Mouse (Mus musculus) cerebellum, adult 2 months (tissue): ENCODE data around the gene Spp1. TPM values are rescaled to one million over a fixed set of nuclear protein-coding genes. Genes with fewer than 3 reads are reported as not detected.

Experiments used
- DNase-seq, 2 experiments: peaks; one replicate each; pipeline ENCODE4 v3.0.0; 2021
- H3K27ac ChIP-seq: fragments of 200-500 bp; 2 replicates; pipeline ENCODE4 v1.5.1; 2012; ENCODE audit warnings: low read length, control low read depth, inconsistent platforms; ENCODE audit not compliant: insufficient read depth
- H3K27me3 ChIP-seq: fragments of 200-500 bp; 2 replicates; pipeline ENCODE4 v1.6.1; 2012; ENCODE audit warnings: inconsistent platforms, mild to moderate bottlenecking, low read length, moderate library complexity; ENCODE audit not compliant: control insufficient read depth, insufficient read depth
- H3K4me1 ChIP-seq: fragments of 200-500 bp; 2 replicates; pipeline ENCODE4 v1.6.1; 2011; ENCODE audit warnings: low read length; ENCODE audit not compliant: control insufficient read depth, insufficient read depth
- H3K4me3 ChIP-seq: fragments of 200-500 bp; replicated peaks from 2 replicates; pipeline ENCODE3; 2011; ENCODE audit warnings: mild to moderate bottlenecking, low read depth, low read length, control low read depth; ENCODE audit not compliant: insufficient read depth
- CTCF ChIP-seq: fragments of 200-500 bp; IDR thresholded peaks from 2 replicates; pipeline ENCODE4 v1.5.1; 2011; ENCODE audit warnings: low read depth, mild to moderate bottlenecking, control low read depth, low read length, moderate library complexity, borderline replicate concordance; ENCODE audit not compliant: insufficient read depth
- POLR2A ChIP-seq: fragments of 200-500 bp; IDR thresholded peaks from 2 replicates; pipeline ENCODE4 v1.6.1; 2011; ENCODE audit warnings: low read length, control low read depth, borderline replicate concordance; ENCODE audit not compliant: insufficient read depth
- WGBS: fragments of 180-500 bp; shearing (Covaris S2); methylation state at CpG from one replicate; pipeline ENCODE4 v1.1.7; 2018; 5-methylcytosine and 5-hydroxymethylcytosine counted together
- polyA plus RNA-seq: library from polyadenylated mRNA; depleted of rRNA; stranded (reverse); fragments of >200 nt; gene quantifications from 2 replicates; pipeline ENCODE4 v1.2.3, GENCODE M21; 2012; rRNA removed

Gene Spp1
- polyA plus RNA-seq, 1 experiment: 154 TPM

GRCm38 (mm10) chr5:104472371-104472770 lies 37.5 kb downstream of the Spp1 start:
- DNase-seq: no peak

GRCm38 (mm10) chr5:104480367-104480766 lies 45.4 kb downstream of the Spp1 start:
- WGBS: 93% methylated on average over 7 of the region's 7 CpGs
- no peak for DNase-seq
- Histone ChIP-seq H3K4me3 (no peak overlapping the region), H3K27ac (no peak overlapping the region), H3K4me1 (no peaks in the 10 kb centered on the region), H3K27me3 (no peaks in the 10 kb centered on the region)
- TF ChIP-seq POLR2A (no peak), CTCF (no peak)

More at GRCm38 (mm10) chr5:104472371-104472770, 37.5 kb downstream of the Spp1 start:
- no peak overlapping the region for H3K4me3 ChIP-seq
- H3K27me3 ChIP-seq: no peaks in the 10 kb centered on the region
- H3K27ac ChIP-seq: no peak overlapping the region
- H3K4me1 ChIP-seq: peaks cover 7% of the 10 kb centered on the region; the same call in 1 of the 2 replicates
- TF ChIP-seq POLR2A: no peak
- 0 out of 2 replicates have a peak, but pooled peaks have one; percentile 16 for TF ChIP-seq CTCF
- 96% methylated on average over 8 of the region's 8 CpGs for WGBS

- no peak for DNase-seq
- 22% methylated on average over 8 of the region's 8 CpGs for WGBS
- TF ChIP-seq POLR2A (no peak), CTCF (no peak)
These were observed 47.9 kb downstream of the Spp1 start for GRCm38 (mm10) chr5:104482856-104483255.

More at GRCm38 (mm10) chr5:104482856-104483255, 47.9 kb downstream of the Spp1 start:
- Histone ChIP-seq H3K4me3 (no peak overlapping the region), H3K27ac (no peak overlapping the region), H3K4me1 (no peaks in the 10 kb centered on the region), H3K27me3 (no peaks in the 10 kb centered on the region)

Other genes with a start within 250 kb of the Spp1 start
- gene Dmp1, start 232.5 kb upstream of the Spp1 start, polyA plus RNA-seq: 6.1 and 8.2 TPM in 2 replicates
- 0.05 and 0.20 TPM in 2 replicates for gene Ibsp, start 135.9 kb upstream of the Spp1 start, polyA plus RNA-seq
- gene Mepe, start 109.8 kb upstream of the Spp1 start, polyA plus RNA-seq: not detected in 2 replicates
- 34.8 and 37.1 TPM in 2 replicates for gene Pkd2, start 24.3 kb downstream of the Spp1 start, polyA plus RNA-seq
- 4.3 and 4.9 TPM in 2 replicates for gene BC005561, start 73.2 kb downstream of the Spp1 start, polyA plus RNA-seq